Mouse (Mus musculus): ENCODE measurements around the gene Tgif2.

DNA sequence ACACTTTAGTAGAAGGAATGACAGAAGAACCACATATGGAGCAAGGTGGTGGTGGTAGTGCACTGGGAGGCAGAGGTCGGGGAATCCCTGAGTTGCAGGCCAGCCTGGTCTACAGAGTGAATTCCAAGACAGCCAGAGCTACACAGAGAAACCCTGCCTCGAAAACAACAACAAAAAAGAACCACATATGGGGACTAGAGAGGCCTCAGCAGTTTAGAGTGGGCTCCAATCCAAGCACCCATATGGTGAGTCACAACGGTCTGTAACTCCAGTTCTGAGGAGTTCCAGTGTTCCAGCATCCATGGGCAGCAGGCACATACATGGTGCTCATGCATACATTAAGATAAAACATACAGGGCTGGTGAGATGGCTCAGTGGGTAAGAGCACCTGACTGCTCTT, 24.7 kb downstream of the Tgif2 start:
- TF ChIP-seq GATA1 (IDR thresholded peaks at IDR 0.05; ENCODE audit: low read length) (no peak), TAL1 (IDR thresholded peaks at IDR 0.05; ENCODE audit: low read length) (no peak)
